9 mouse cellular contexts compared by ENCODE assay signal in the genomic region with DNA sequence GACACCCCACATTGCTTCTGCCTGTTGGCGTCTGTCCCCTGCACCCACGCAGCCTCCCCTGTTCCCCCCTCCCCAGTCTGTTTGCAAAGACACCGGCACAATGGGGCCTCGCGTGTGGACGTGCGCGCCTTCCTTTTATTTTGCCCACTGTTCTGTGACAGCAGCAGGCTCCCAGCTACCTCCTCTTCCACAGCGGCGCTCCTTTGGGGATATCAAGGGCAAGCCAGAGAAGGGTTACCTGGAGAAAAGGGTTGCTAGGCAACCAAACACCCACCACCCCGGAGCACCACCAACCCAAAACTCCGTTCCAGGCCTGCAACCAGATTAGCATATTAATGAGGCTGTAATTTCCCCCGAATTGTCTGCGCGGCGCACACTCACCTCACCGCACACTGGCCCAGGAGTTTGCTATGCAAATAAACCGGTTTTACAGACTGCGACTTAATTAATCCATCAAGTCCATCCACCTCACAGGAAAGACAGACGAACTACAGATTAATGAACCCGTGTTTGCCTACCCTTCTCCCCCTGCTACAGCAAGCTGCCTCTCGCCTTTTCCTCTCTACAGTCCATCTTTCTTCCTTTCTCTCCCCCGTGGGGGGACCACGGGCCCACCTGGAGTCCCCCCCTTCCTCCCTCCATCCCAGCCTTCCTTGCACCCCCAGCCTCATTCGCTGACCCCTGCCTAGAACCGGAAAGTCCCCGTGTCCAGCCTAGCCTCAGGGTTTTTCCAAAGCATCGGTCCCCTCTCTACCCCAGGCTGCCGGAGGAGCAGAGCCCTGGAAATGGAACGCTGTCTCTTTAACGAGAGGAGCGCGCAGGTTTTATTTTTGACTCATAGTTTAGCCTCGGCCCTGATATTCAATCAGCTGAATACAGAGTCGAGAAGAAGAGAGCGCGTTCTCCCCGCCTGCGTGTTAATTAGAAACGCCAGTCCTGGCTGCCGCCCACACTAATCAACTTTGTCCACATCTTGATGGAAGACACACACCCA. TPM values are rescaled to one million over a fixed set of nuclear protein-coding genes. Genes with fewer than 3 reads are reported as not detected.
DNase-seq lines count a peak whose midpoint lies in the region; ATAC-seq lines count a peak whose summit lies in the region.
"Had no signal": no experiment of that assay in that cellular context is flagged by ENCODE, and none has a peak within 500 bp of the region (broad histone marks: within the 10 kb centered on the region; RNA-seq: fewer than 3 reads in every experiment).

No protein-coding gene starts in this region.

- peak overlapping the region; percentile 42 for H3K4me2 ChIP-seq in heart, embryonic 14.5 days (ENCODE audit: low read length)
- peak overlapping the region; percentile 43 for H3K4me2 ChIP-seq in embryonic facial prominence, embryonic 14.5 days (ENCODE audit: low read depth, low read length)
- H3K4me2 ChIP-seq in neural tube, embryonic 15.5 days = peak overlapping the region; percentile 59

- peaks cover 0 to 2% of the 10 kb centered on the region in 2 experiments; a peak in 1 of 4 replicates for H3K4me1 ChIP-seq in heart, embryonic 14.5 days (ENCODE audit: control insufficient read depth in 2 of 2, insufficient read depth in 2 of 2, low read length in 2 of 2)
- no peaks in the 10 kb centered on the region for H3K4me1 ChIP-seq in embryonic facial prominence, embryonic 14.5 days (ENCODE audit: control insufficient read depth, insufficient read depth, low read length)
- H3K4me1 ChIP-seq in neural tube, embryonic 15.5 days = peaks cover 22% of the 10 kb centered on the region

- 2% methylated on average over 41 of the region's 41 CpGs for WGBS in heart, embryonic 14.5 days
- WGBS in embryonic facial prominence, embryonic 14.5 days = 2% methylated on average over 41 of the region's 41 CpGs
- under 1% methylated on average over 41 of the region's 41 CpGs for WGBS in neural tube, embryonic 15.5 days

- DNase-seq in heart, postnatal 10 days = no peak
- peak; percentile 46 for DNase-seq in embryonic facial prominence, embryonic 14.5 days (ENCODE audit: low spot score)
- DNase-seq in layer of hippocampus, postnatal 10 days (ENCODE audit: low spot score in 2 of 2) = peak; percentile 59 to 65
- DNase-seq in cerebellum, postnatal 25 days = no peak
- no peak for DNase-seq in gastrocnemius, postnatal 36 days

- peak overlapping the region in 1 of 2 experiments; percentile 8; a peak in 2 of 4 replicates for H3K4me3 ChIP-seq in heart, embryonic 14.5 days (ENCODE audit: control insufficient read depth in 1 of 2, insufficient read depth in 1 of 2, low read depth in 1 of 2, low read length in 2 of 2)
- H3K4me3 ChIP-seq in embryonic facial prominence, embryonic 14.5 days (ENCODE audit: low read depth, low read length) = peak overlapping the region; percentile 17; the same call in 1 of the 2 replicates
- peak overlapping the region; percentile 33 for H3K4me3 ChIP-seq in neural tube, embryonic 15.5 days (replicated peaks)

- peaks cover 60% of the 10 kb centered on the region for H3K27me3 ChIP-seq in heart, embryonic 14.5 days (ENCODE audit: control insufficient read depth, insufficient read depth, low read length)
- peaks cover 46% of the 10 kb centered on the region for H3K27me3 ChIP-seq in embryonic facial prominence, embryonic 14.5 days (replicated peaks; ENCODE audit: control insufficient read depth, insufficient read depth, low read length)
- peaks cover 20% of the 10 kb centered on the region for H3K27me3 ChIP-seq in neural tube, embryonic 15.5 days (replicated peaks)

- no peaks in the 10 kb centered on the region for H3K36me3 ChIP-seq in heart, embryonic 14.5 days (ENCODE audit: control insufficient read depth, insufficient read depth, low read length)
- H3K36me3 ChIP-seq in embryonic facial prominence, embryonic 14.5 days (ENCODE audit: control insufficient read depth, insufficient read depth, low read length) = no peaks in the 10 kb centered on the region
- H3K36me3 ChIP-seq in neural tube, embryonic 15.5 days = no peaks in the 10 kb centered on the region

- no peak overlapping the region for H3K27ac ChIP-seq in heart, embryonic 14.5 days (replicated peaks in 1 of 2; ENCODE audit: control insufficient read depth in 1 of 2, insufficient read depth in 1 of 2, low read depth in 2 of 2, low read length in 2 of 2)
- H3K27ac ChIP-seq in embryonic facial prominence, embryonic 14.5 days (replicated peaks; ENCODE audit: low read depth, low read length) = no peak overlapping the region
- H3K27ac ChIP-seq in neural tube, embryonic 15.5 days (replicated peaks) = peak overlapping the region; percentile 94

- H3K9me3 ChIP-seq in heart, embryonic 14.5 days (ENCODE audit: control insufficient read depth, low read length) = peaks cover 5% of the 10 kb centered on the region
- H3K9me3 ChIP-seq in embryonic facial prominence, embryonic 14.5 days (ENCODE audit: control insufficient read depth, low read length) = 0 out of 2 replicates have a peak, but pooled peaks cover 6% of the 10 kb centered on the region
- no peaks in the 10 kb centered on the region; the same call in 1 of the 2 replicates for H3K9me3 ChIP-seq in neural tube, embryonic 15.5 days (replicated peaks)

- intact Hi-C loops in heart, postnatal 10 days (cut with DNase I) = no loop called here
- intact Hi-C loops in gastrocnemius, postnatal 36 days (cut with DNase I) = no loop called here

- H3K9ac ChIP-seq in heart, embryonic 14.5 days (ENCODE audit: low read length) = no peak overlapping the region
- no peak overlapping the region for H3K9ac ChIP-seq in embryonic facial prominence, embryonic 14.5 days (ENCODE audit: low read depth, low read length)
- H3K9ac ChIP-seq in neural tube, embryonic 15.5 days (replicated peaks) = peak overlapping the region; percentile 49

- ATAC-seq in heart, embryonic 14.5 days (ENCODE audit: insufficient number of reproducible peaks, insufficient read depth, low FRiP score, low read depth) = no peak
- 0 out of 2 replicates have a peak, but pooled peaks have one; percentile 12 for ATAC-seq in embryonic facial prominence, embryonic 14.5 days (ENCODE audit: low read depth)
- peak; percentile 88 for ATAC-seq in neural tube, embryonic 15.5 days (ENCODE audit: low FRiP score)
- no peak for ATAC-seq in inflammation-experienced regulatory T-cells, adult 6 months

RNA-seq across cellular contexts. Expression of a gene that starts 21.8 kb away (rescaled TPM):
- not detected in 2 replicates for polyA plus RNA-seq in heart, embryonic 14.5 days (2014; fragmentation: Nextera tagmentation; extraction: Ambion mirVana)
- not detected for total RNA-seq in heart, postnatal 10 days (2021)
- polyA plus RNA-seq in embryonic facial prominence, embryonic 14.5 days (2014; fragmentation: Nextera tagmentation; extraction: Ambion mirVana) = not detected in 2 replicates
- under 1 TPM; 0.50 to 0.67 TPM for total RNA-seq in layer of hippocampus, postnatal 10 days (2021)
- polyA plus RNA-seq in neural tube, embryonic 15.5 days (2015; fragmentation: Nextera tagmentation; extraction: Ambion mirVana) = 18.7 and 22.4 TPM in 2 replicates
- not detected for polyA plus RNA-seq in inflammation-experienced regulatory T-cells, adult 6 months (2017; shearing (Covaris generic))
- not detected for total RNA-seq in gastrocnemius, postnatal 36 days (2021)
- total RNA-seq: MEL had no signal

Comparison
In these comparisons a context has a peak if more than half of its experiments do, and no peak if none do; other contexts are left out.
1. ATAC-seq: peak in embryonic facial prominence, embryonic 14.5 days (single experiment) and neural tube, embryonic 15.5 days (single experiment); none in heart, embryonic 14.5 days (single experiment) and inflammation-experienced regulatory T-cells, adult 6 months (single experiment).
2. DNase-seq: peak in embryonic facial prominence, embryonic 14.5 days (single experiment) and layer of hippocampus, postnatal 10 days (2 of 2); none in heart, postnatal 10 days (0 of 2), cerebellum, postnatal 25 days (0 of 2) and gastrocnemius, postnatal 36 days (0 of 2).
3. RNA of a gene that starts 21.8 kb away (polyA plus RNA-seq): 18.7 to 22.4 TPM in neural tube, embryonic 15.5 days; not detected in inflammation-experienced regulatory T-cells, adult 6 months, not detected in heart, embryonic 14.5 days and not detected in embryonic facial prominence, embryonic 14.5 days; every median in the first group is over 10 times any median in the second.
4. Peak in every context shown above with its lines, with median percentiles within 50 percentile points of each other: H3K4me2 ChIP-seq.